Mouse (Mus musculus): Measurements from ENCODE around the gene Dync1li1.

- TF ChIP-seq CTCF (IDR thresholded peaks at IDR 0.05; ENCODE audit: control insufficient read depth, insufficient read depth, low read length) (no peak), POLR2A (IDR thresholded peaks at IDR 0.05; ENCODE audit: borderline replicate concordance, control insufficient read depth, low read depth, low read length) (no peak)
Observed at GRCm38 (mm10) chr9:114673626-114674025, 15.0 kb upstream of the Dync1li1 start.
